Mouse (Mus musculus): ENCODE measurements around the gene Nat8f6. TPM values are rescaled to one million over a fixed set of nuclear protein-coding genes. Genes with fewer than 3 reads are reported as not detected.
"Not testable (repeated sequence)": the region's sequence is repeated elsewhere in the genome, so short reads cannot be mapped to it uniquely, and the experiment has no call there.

Gene Nat8f6
- polyA plus RNA-seq, 1 experiment from 2014 or later, result not detected

DNA sequence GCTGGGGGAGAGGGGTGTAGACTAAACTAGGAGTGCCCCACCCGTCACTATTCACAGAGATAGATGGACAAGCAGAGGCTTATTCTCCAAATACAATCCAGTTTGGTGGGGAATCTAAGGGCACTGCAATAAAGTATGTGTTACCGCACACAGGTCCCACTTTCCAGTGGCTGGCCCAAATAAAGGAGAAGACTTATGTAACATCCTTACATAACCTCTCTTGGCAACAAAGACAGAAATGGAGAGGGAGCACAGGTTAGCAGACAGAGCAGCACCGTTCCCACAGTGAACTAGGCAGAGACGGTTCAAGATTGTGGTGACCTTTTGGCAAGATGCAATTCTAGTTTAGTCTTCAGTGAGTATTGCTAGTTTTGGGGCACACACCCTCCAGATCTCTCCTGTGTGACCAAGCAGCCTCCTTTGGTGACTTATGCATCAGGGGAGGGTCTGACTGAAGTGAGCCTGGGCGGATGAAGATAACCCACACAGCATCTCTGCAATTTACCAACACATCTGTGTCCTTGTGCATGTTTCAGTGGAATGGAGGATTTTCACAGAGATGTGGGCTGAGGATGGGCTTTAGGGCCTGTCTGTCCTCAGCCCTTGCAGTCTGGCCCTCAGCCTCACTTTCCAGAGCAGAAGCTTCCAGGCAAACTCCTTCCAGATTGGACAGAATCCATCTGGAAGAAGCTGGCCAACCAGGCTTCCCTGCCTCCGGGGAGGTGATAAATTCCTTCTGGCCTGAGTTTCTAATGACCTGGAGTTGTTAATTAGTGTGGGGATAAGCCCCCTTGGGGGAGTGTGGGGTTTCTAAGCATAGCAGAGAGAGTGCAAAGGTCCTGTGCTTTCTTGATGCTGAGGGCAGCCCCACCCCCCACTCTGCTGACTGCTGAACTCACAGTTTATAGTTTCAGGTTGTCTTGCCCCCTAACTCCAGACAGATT is 57.4 kb downstream of the Nat8f6 start:
- H3K4me3 ChIP-seq (replicated peaks); H3K27me3 ChIP-seq; H3K27ac ChIP-seq; H3K4me1 ChIP-seq (replicated peaks); H3K9me3 ChIP-seq; ATAC-seq; H3K9ac ChIP-seq (replicated peaks); H3K4me2 ChIP-seq (replicated peaks); H3K36me3 ChIP-seq: not testable (repeated sequence)
- WGBS, result 90% methylated on average over 5 of the region's 6 CpGs

DNA sequence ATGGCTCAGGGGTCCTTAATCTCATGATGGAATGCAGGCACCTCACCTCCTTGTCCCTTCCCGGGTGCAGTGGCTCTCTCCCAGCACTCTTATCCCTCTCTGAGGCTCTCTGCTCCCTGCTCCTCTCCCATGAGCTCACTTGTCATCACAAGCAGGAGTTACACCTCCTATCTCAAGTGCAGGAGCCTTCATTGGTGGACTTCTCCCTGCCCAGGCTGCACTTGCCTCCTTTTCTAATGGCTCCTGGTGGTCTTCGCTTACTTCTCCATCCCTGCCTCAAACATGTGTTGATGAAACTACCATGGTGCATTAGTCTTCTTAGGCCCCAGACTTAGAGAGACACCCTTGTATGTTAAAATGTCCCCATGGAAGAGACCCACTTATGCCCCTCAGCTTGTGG is 58.1 kb downstream of the Nat8f6 start:
- H3K9ac ChIP-seq (replicated peaks); H3K4me3 ChIP-seq (replicated peaks); H3K4me1 ChIP-seq (replicated peaks); H3K27me3 ChIP-seq; H3K9me3 ChIP-seq; H3K4me2 ChIP-seq (replicated peaks); ATAC-seq; H3K27ac ChIP-seq; H3K36me3 ChIP-seq: not testable (repeated sequence)
- 93% methylated on average over 1 of the region's 2 CpGs for WGBS

Small RNA genes within 50 kb of the gene (microRNA-seq; reads per million reads assigned to microRNA genes)
- gene Mir6375, result not detected

Other genes with a start within 250 kb of the Nat8f6 start
- 6.5 and 7.3 TPM in 2 replicates for gene Alms1, start 233.4 kb downstream of the Nat8f6 start, polyA plus RNA-seq (2015; fragmentation: Nextera tagmentation; extraction: Ambion mirVana)
- not detected in 2 replicates for gene Nat8f7, start 107.7 kb downstream of the Nat8f6 start, polyA plus RNA-seq (2015; fragmentation: Nextera tagmentation; extraction: Ambion mirVana)
- 0.30 and 0.41 TPM in 2 replicates for gene Nat8f3, start 55.2 kb downstream of the Nat8f6 start, polyA plus RNA-seq (2015; fragmentation: Nextera tagmentation; extraction: Ambion mirVana)
- 0.22 TPM in 1 of 2 replicates, not detected in the other for gene Nat8f5, start within 50 bp of the Nat8f6 start, polyA plus RNA-seq (2015; fragmentation: Nextera tagmentation; extraction: Ambion mirVana)
- not detected in 2 replicates for gene Nat8, start 11.1 kb upstream of the Nat8f6 start, polyA plus RNA-seq (2015; fragmentation: Nextera tagmentation; extraction: Ambion mirVana)
- gene Nat8f2, start 48.2 kb upstream of the Nat8f6 start, polyA plus RNA-seq (2015; fragmentation: Nextera tagmentation; extraction: Ambion mirVana), result not detected in 2 replicates
- gene Nat8f4, start 83.9 kb upstream of the Nat8f6 start, polyA plus RNA-seq (2015; fragmentation: Nextera tagmentation; extraction: Ambion mirVana), result 7.0 TPM in 2 replicates
- gene Tprkb, start 90.9 kb upstream of the Nat8f6 start, polyA plus RNA-seq (2015; fragmentation: Nextera tagmentation; extraction: Ambion mirVana), result 41.0 and 52.0 TPM in 2 replicates
- gene Nat8f1, start 94.7 kb upstream of the Nat8f6 start, polyA plus RNA-seq (2015; fragmentation: Nextera tagmentation; extraction: Ambion mirVana), result 14.0 and 15.7 TPM in 2 replicates
- gene Dusp11, start 140.7 kb upstream of the Nat8f6 start, polyA plus RNA-seq (2015; fragmentation: Nextera tagmentation; extraction: Ambion mirVana), result 50.9 and 51.3 TPM in 2 replicates
- not detected in 2 replicates for gene Figla, start 195.2 kb upstream of the Nat8f6 start, polyA plus RNA-seq (2015; fragmentation: Nextera tagmentation; extraction: Ambion mirVana)
- 200 and 208 TPM in 2 replicates for gene Add2, start 207.7 kb upstream of the Nat8f6 start, polyA plus RNA-seq (2015; fragmentation: Nextera tagmentation; extraction: Ambion mirVana)